Mouse (Mus musculus) small intestine, adult 2 months (tissue): ENCODE measurements around the gene Nostrin. TPM values are rescaled to one million over a fixed set of nuclear protein-coding genes. Genes with fewer than 3 reads are reported as not detected.

Source experiments
- H3K27ac ChIP-seq: fragments of 200-500 bp; 2 replicates; pipeline ENCODE4 v1.5.1; 2012; ENCODE audit warnings: low read depth, low read length, control low read depth, inconsistent platforms; ENCODE audit not compliant: insufficient read depth
- H3K27me3 ChIP-seq: fragments of 200-500 bp; 2 replicates; pipeline ENCODE4 v1.6.1; 2012; ENCODE audit warnings: mild to moderate bottlenecking, moderate library complexity, low read length, inconsistent platforms; ENCODE audit not compliant: control insufficient read depth, insufficient read depth
- H3K36me3 ChIP-seq: fragments of 200-500 bp; 2 replicates; pipeline ENCODE4 v1.6.1; 2012; ENCODE audit warnings: mild to moderate bottlenecking, low read length, control low read depth, inconsistent platforms; ENCODE audit not compliant: control insufficient read depth, insufficient read depth
- H3K4me1 ChIP-seq: fragments of 200-500 bp; 2 replicates; pipeline ENCODE4 v1.6.1; 2012; ENCODE audit warnings: low read length, inconsistent platforms, mixed read lengths; ENCODE audit not compliant: control insufficient read depth, insufficient read depth, insufficient read length
- H3K4me3 ChIP-seq: fragments of 200-500 bp; 2 replicates; pipeline ENCODE4 v1.5.1; 2012; ENCODE audit warnings: low read depth, mild to moderate bottlenecking, control low read depth, inconsistent platforms, low read length, moderate library complexity
- CTCF ChIP-seq: fragments of 200-500 bp; IDR thresholded peaks from 2 replicates; pipeline ENCODE4 v1.5.1; 2012; ENCODE audit warnings: low read depth, mild to moderate bottlenecking, control low read depth, inconsistent platforms, low read length, moderate library complexity, mixed read lengths; ENCODE audit not compliant: insufficient replicate concordance, insufficient read length; ENCODE audit errors: extremely low read depth
- POLR2A ChIP-seq: fragments of 200-500 bp; IDR thresholded peaks from 2 replicates; pipeline ENCODE4 v1.6.1; 2012; ENCODE audit warnings: low read depth, mild to moderate bottlenecking, control low read depth, inconsistent platforms, low read length, moderate library complexity
- WGBS: fragments of 180-500 bp; shearing (Covaris S2); methylation state at CpG from one replicate; pipeline ENCODE4 v1.1.7; 2018; 5-methylcytosine and 5-hydroxymethylcytosine counted together
- polyA plus RNA-seq: library from polyadenylated mRNA; depleted of rRNA; stranded (reverse); fragments of >200 nt; gene quantifications from 2 replicates; pipeline ENCODE4 v1.2.3, GENCODE M21; 2012

Gene Nostrin
- polyA plus RNA-seq, 1 experiment, result 6.3 TPM

GRCm38 (mm10) chr2:69140215-69140614 is 4.6 kb downstream of the Nostrin start:
- peaks cover 11% of the 10 kb centered on the region for H3K4me1 ChIP-seq
- no peak overlapping the region for H3K4me3 ChIP-seq
- no peaks in the 10 kb centered on the region for H3K27me3 ChIP-seq
- H3K36me3 ChIP-seq, result peaks cover 6% of the 10 kb centered on the region
- peak overlapping the region; percentile 56 for H3K27ac ChIP-seq
- 27% methylated on average over 2 of the region's 2 CpGs for WGBS
- TF ChIP-seq POLR2A (no peak), CTCF (no peak)

- H3K4me3 ChIP-seq, result no peak overlapping the region
- peaks cover 9% of the 10 kb centered on the region for H3K4me1 ChIP-seq
- H3K36me3 ChIP-seq, result peaks cover 6% of the 10 kb centered on the region
- peak overlapping the region; percentile 74; the same call in 1 of the 2 replicates for H3K27ac ChIP-seq
- WGBS, result 43% methylated on average over 4 of the region's 4 CpGs
- H3K27me3 ChIP-seq, result no peaks in the 10 kb centered on the region
- TF ChIP-seq POLR2A (no peak), CTCF (no peak)
These were observed 5.2 kb downstream of the Nostrin start for GRCm38 (mm10) chr2:69140816-69141215.

GRCm38 (mm10) chr2:69148691-69149090 is 13.1 kb downstream of the Nostrin start:
- Histone ChIP-seq H3K4me3 (no peak overlapping the region), H3K36me3 (peaks cover 28% of the 10 kb centered on the region), H3K4me1 (peaks cover 7% of the 10 kb centered on the region; the same call in 1 of the 2 replicates), H3K27ac (no peak overlapping the region), H3K27me3 (no peaks in the 10 kb centered on the region)
- 46% methylated on average over 3 of the region's 3 CpGs for WGBS
- TF ChIP-seq POLR2A (no peak), CTCF (no peak)

GRCm38 (mm10) chr2:69149154-69149553 is 13.6 kb downstream of the Nostrin start:
- Histone ChIP-seq H3K27ac (no peak overlapping the region), H3K4me3 (no peak overlapping the region), H3K27me3 (no peaks in the 10 kb centered on the region), H3K36me3 (peaks cover 31% of the 10 kb centered on the region), H3K4me1 (peaks cover 7% of the 10 kb centered on the region; the same call in 1 of the 2 replicates)
- TF ChIP-seq POLR2A (no peak), CTCF (no peak)
- 77% methylated on average over 10 of the region's 10 CpGs for WGBS

GRCm38 (mm10) chr2:69150841-69151240 is 15.2 kb downstream of the Nostrin start:
- Histone ChIP-seq H3K4me3 (no peak overlapping the region), H3K4me1 (peaks cover 7% of the 10 kb centered on the region; the same call in 1 of the 2 replicates), H3K36me3 (peaks cover 31% of the 10 kb centered on the region), H3K27me3 (no peaks in the 10 kb centered on the region), H3K27ac (no peak overlapping the region)
- WGBS, result 90% methylated on average over 5 of the region's 5 CpGs
- TF ChIP-seq CTCF (no peak), POLR2A (no peak)

GRCm38 (mm10) chr2:69155861-69156260 is 20.3 kb downstream of the Nostrin start:
- peaks cover 34% of the 10 kb centered on the region for H3K36me3 ChIP-seq
- TF ChIP-seq CTCF, result no peak
- TF ChIP-seq POLR2A, result no peak
- no peaks in the 10 kb centered on the region for H3K27me3 ChIP-seq
- 63% methylated on average over 3 of the region's 3 CpGs for WGBS
- H3K4me1 ChIP-seq, result peaks cover 7% of the 10 kb centered on the region; the same call in 1 of the 2 replicates
- H3K27ac ChIP-seq, result no peak overlapping the region
- H3K4me3 ChIP-seq, result no peak overlapping the region

GRCm38 (mm10) chr2:69156283-69156682 is 20.7 kb downstream of the Nostrin start:
- no peaks in the 10 kb centered on the region for H3K27me3 ChIP-seq
- peaks cover 7% of the 10 kb centered on the region; the same call in 1 of the 2 replicates for H3K4me1 ChIP-seq
- 61% methylated on average over 7 of the region's 7 CpGs for WGBS
- TF ChIP-seq POLR2A (no peak), CTCF (no peak)
- H3K27ac ChIP-seq, result no peak overlapping the region
- peaks cover 37% of the 10 kb centered on the region for H3K36me3 ChIP-seq
- no peak overlapping the region for H3K4me3 ChIP-seq

- Histone ChIP-seq H3K4me3 (no peak overlapping the region), H3K27ac (no peak overlapping the region; the same call in 1 of the 2 replicates), H3K36me3 (peaks cover 36% of the 10 kb centered on the region), H3K4me1 (peaks cover 4% of the 10 kb centered on the region; the same call in 1 of the 2 replicates), H3K27me3 (no peaks in the 10 kb centered on the region)
- TF ChIP-seq CTCF (no peak), POLR2A (no peak)
These were observed 23.3 kb downstream of the Nostrin start for GRCm38 (mm10) chr2:69158907-69159306.
